Mouse (Mus musculus) liver, adult 2 months (tissue): ENCODE results near the gene Rpl31.

Experiments
- CTCF ChIP-seq: fragments of 200-500 bp; IDR thresholded peaks from 2 replicates; pipeline ENCODE4 v1.5.1; 2011; ENCODE audit warnings: low read depth, low read length, control low read depth
- POLR2A ChIP-seq: fragments of 200-500 bp; IDR thresholded peaks from 2 replicates; pipeline ENCODE4 v1.6.1; 2011; ENCODE audit warnings: low read length, control low read depth; ENCODE audit not compliant: insufficient read depth; ENCODE audit errors: extremely low read depth

DNA sequence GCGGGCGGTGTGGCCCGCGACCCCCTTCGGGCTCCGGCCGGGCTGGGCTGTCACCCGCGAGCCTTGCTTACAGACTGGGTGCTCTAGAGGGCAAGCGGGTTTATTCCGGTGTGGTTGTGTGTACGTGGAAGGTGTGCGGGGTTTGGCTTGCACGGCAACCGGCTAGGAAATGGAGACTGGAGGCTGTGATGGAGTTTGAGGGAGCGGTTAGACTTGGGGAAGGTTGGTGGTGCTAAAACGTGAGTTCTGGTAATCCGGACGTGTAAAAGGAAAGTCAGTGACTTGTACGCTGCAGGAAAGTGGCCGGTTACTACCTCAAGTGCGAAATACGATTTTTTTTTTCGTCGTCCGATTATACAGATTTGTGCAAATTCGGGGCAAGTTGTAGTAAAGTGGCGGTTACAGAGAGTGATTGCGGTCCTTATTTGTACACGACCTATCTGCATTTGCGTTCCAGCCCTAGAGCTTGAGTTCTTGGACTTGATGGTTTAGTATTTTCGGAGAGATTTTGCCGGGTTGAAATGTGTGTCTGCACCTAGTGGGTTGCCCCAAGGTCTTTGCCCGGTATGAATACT lies 712 bp downstream of the Rpl31 start:
- TF ChIP-seq CTCF, result no peak
- TF ChIP-seq POLR2A, result no peak
